ENCODE assay signal across 18 mouse cellular contexts in genomic region chr4:14147102-14147501, GRCm38 (mm10).
"Had no signal": no experiment of that assay in that cellular context is flagged by ENCODE, and none has a peak within 500 bp of the region (broad histone marks: within the 10 kb centered on the region; RNA-seq: fewer than 3 reads in every experiment).

No protein-coding gene starts in this region.

- H3K4me1 ChIP-seq: liver, embryonic 13.5 days; liver, embryonic 15.5 days; lung, embryonic 15.5 days; megakaryocyte, embryonic 14.5 days; midbrain, embryonic 12.5 days; neural tube, embryonic 12.5 days; stomach, embryonic 15.5 days had no signal

- H3K9ac ChIP-seq: liver, embryonic 13.5 days; liver, embryonic 15.5 days; liver, postnatal 0 days; lung, embryonic 15.5 days; midbrain, embryonic 12.5 days; neural tube, embryonic 12.5 days; stomach, embryonic 15.5 days had no signal

- H3K4me3 ChIP-seq: liver, embryonic 13.5 days; liver, embryonic 15.5 days; lung, embryonic 15.5 days; megakaryocyte, embryonic 14.5 days; midbrain, embryonic 12.5 days; neural tube, embryonic 12.5 days; stomach, embryonic 15.5 days had no signal

- H3K27ac ChIP-seq: liver, embryonic 13.5 days; liver, embryonic 15.5 days; lung, embryonic 15.5 days; macrophage; midbrain, embryonic 12.5 days; neural tube, embryonic 12.5 days; stomach, embryonic 15.5 days; stomach, postnatal 0 days had no signal

- DNase-seq: liver, embryonic 13.5 days; liver, postnatal 0 days; lung, adult 2 months; lung, postnatal 14 days; lung, postnatal 36 days; right cerebral cortex, postnatal 14 days; thymus, adult 2 months; thymus, postnatal 25 days; thymus, postnatal 4 days had no signal

- ATAC-seq: liver, postnatal 0 days; lung, postnatal 0 days had no signal

- H3K4me2 ChIP-seq: liver, embryonic 13.5 days; liver, embryonic 15.5 days; lung, embryonic 15.5 days; midbrain, embryonic 12.5 days; neural tube, embryonic 12.5 days; stomach, embryonic 15.5 days had no signal

- H3K36me3 ChIP-seq: liver, embryonic 13.5 days; liver, embryonic 15.5 days; lung, embryonic 15.5 days; midbrain, embryonic 12.5 days; neural tube, embryonic 12.5 days; stomach, embryonic 15.5 days had no signal

- H3K9me3 ChIP-seq: liver, embryonic 13.5 days; liver, embryonic 15.5 days; lung, embryonic 15.5 days; megakaryocyte, embryonic 14.5 days; midbrain, embryonic 12.5 days; neural tube, embryonic 12.5 days; stomach, embryonic 15.5 days had no signal

- H3K27me3 ChIP-seq: liver, embryonic 13.5 days; liver, embryonic 15.5 days; lung, embryonic 15.5 days; megakaryocyte, embryonic 14.5 days; midbrain, embryonic 12.5 days; neural tube, embryonic 12.5 days; stomach, embryonic 15.5 days had no signal
